Mouse (Mus musculus) adrenal gland, adult 8-10 months (tissue): Measurements from ENCODE around the gene Taf6l. TPM values are rescaled to one million over a fixed set of nuclear protein-coding genes. Genes with fewer than 3 reads are reported as not detected.
A peak's percentile ranks its signal among the peaks of the same experiment; 100 is the strongest.

Source experiments
- DNase-seq: peaks from one replicate; pipeline ENCODE4 v3.0.0; 2022
- total RNA-seq, 4 experiments: library from RNA; stranded (reverse); gene quantifications; 2 replicates each; pipeline ENCODE4 v1.2.4; 2022

The Taf6l gene
- total RNA-seq, 4 experiments from 2014 or later, result 16.6 to 26.8 (median 21.0) TPM

- no peak for DNase-seq
Observed at GRCm38 (mm10) chr19:8790171-8790570, 4.0 kb upstream of the Taf6l start.

GRCm38 (mm10) chr19:8789171-8789570 is 3.0 kb upstream of the Taf6l start:
- DNase-seq, result no peak

- no peak for DNase-seq
Observed at GRCm38 (mm10) chr19:8788521-8788920, 2.3 kb upstream of the Taf6l start.

- no peak for DNase-seq
Observed at GRCm38 (mm10) chr19:8774951-8775421, 11.2 kb downstream of the Taf6l start.

- DNase-seq, result peak; percentile 92
Observed at GRCm38 (mm10) chr19:8774086-8774835, 12.0 kb downstream of the Taf6l start, which contains the start of gene Tmem179b. Gene Tmem179b, minus strand, starts transcription at chr19:8774467.

- DNase-seq, result no peak
Observed at GRCm38 (mm10) chr19:8773409-8773808, 12.8 kb downstream of the Taf6l start.

- no peak for DNase-seq
Observed at GRCm38 (mm10) chr19:8772996-8773395, 13.2 kb downstream of the Taf6l start.

- peak; percentile 75 for DNase-seq
Observed at GRCm38 (mm10) chr19:8770567-8771270, 15.5 kb downstream of the Taf6l start, which contains the start of gene Tmem223. Gene Tmem223, plus strand, starts transcription at chr19:8770996.

- DNase-seq, result no peak
Observed at GRCm38 (mm10) chr19:8765562-8765961, 20.7 kb downstream of the Taf6l start.

GRCm38 (mm10) chr19:8763276-8763675 is 22.9 kb downstream of the Taf6l start:
- no peak for DNase-seq

GRCm38 (mm10) chr19:8760757-8761156 is 25.5 kb downstream of the Taf6l start:
- no peak for DNase-seq

GRCm38 (mm10) chr19:8758899-8759298 is 27.3 kb downstream of the Taf6l start:
- no peak for DNase-seq

GRCm38 (mm10) chr19:8757471-8757998 is 28.7 kb downstream of the Taf6l start:
- no peak for DNase-seq

- peak; percentile 86 for DNase-seq
Observed at GRCm38 (mm10) chr19:8756635-8757387, 29.4 kb downstream of the Taf6l start, which contains the start of gene Nxf1. Gene Nxf1, plus strand, starts transcription at chr19:8757073.

- no peak for DNase-seq
Observed at GRCm38 (mm10) chr19:8755652-8756051, 30.6 kb downstream of the Taf6l start.

GRCm38 (mm10) chr19:8747368-8747767 is 38.8 kb downstream of the Taf6l start:
- DNase-seq, result no peak

- no peak for DNase-seq
Observed at GRCm38 (mm10) chr19:8745382-8745781, 40.8 kb downstream of the Taf6l start.

- DNase-seq, result no peak
Observed at GRCm38 (mm10) chr19:8742176-8742575, 44.0 kb downstream of the Taf6l start.

GRCm38 (mm10) chr19:8741243-8741869 is 44.9 kb downstream of the Taf6l start, which contains the start of gene Stx5a:
Gene Stx5a, plus strand, starts transcription at chr19:8741413.
- peak; percentile 96 for DNase-seq

GRCm38 (mm10) chr19:8740603-8741002 is 45.6 kb downstream of the Taf6l start, which contains the start of gene 1700092M07Rik:
Gene 1700092M07Rik, plus strand, starts transcription at chr19:8740718.
- no peak for DNase-seq

GRCm38 (mm10) chr19:8739646-8740045 is 46.6 kb downstream of the Taf6l start:
- DNase-seq, result no peak

- DNase-seq, result no peak
Observed at GRCm38 (mm10) chr19:8738911-8739310, 47.3 kb downstream of the Taf6l start.
